Mouse (Mus musculus) CH12.LX (cell line): ENCODE data around the gene Fam133b. TPM values are rescaled to one million over a fixed set of nuclear protein-coding genes. Genes with fewer than 3 reads are reported as not detected.

ENCODE experiments used
- DNase-seq: peaks from one replicate; pipeline ENCODE4 v3.0.0-alpha.2; 2013; ENCODE audit errors: extremely low read depth
- H3K27ac ChIP-seq: 2 replicates; pipeline ENCODE4 v1.5.1; 2012; ENCODE audit warnings: low read depth, mild to moderate bottlenecking, control low read depth, moderate library complexity; ENCODE audit not compliant: insufficient read depth
- H3K27me3 ChIP-seq: replicated peaks from 2 replicates; pipeline ENCODE3; 2012; ENCODE audit warnings: inconsistent platforms
- H3K36me3 ChIP-seq, 2 experiments: replicated peaks in 1 of 2; 2 replicates each; pipeline versions ENCODE3 to v1.6.1; 2012; ENCODE audit warnings: inconsistent platforms in 1 of 2, low read length in 1 of 2, mild to moderate bottlenecking in 1 of 2, mixed read lengths in 1 of 2, moderate library complexity in 1 of 2; ENCODE audit not compliant: control insufficient read depth in 1 of 2, insufficient read depth in 1 of 2
- H3K4me1 ChIP-seq, 2 experiments: 2 replicates each; pipeline ENCODE4 v1.6.1; 2012; ENCODE audit warnings: inconsistent platforms in 1 of 2, moderate library complexity in 1 of 2; ENCODE audit not compliant: insufficient read depth in 2 of 2, control insufficient read depth in 1 of 2
- H3K4me2 ChIP-seq: 2 replicates; pipeline ENCODE4 v1.6.1; 2012; ENCODE audit warnings: low read depth, mild to moderate bottlenecking, control low read depth; ENCODE audit not compliant: poor library complexity, insufficient read depth, severe bottlenecking
- H3K4me3 ChIP-seq, 3 experiments: fragments of 150-350 bp in 1 of 3; sonication (generic) in 1 of 3; replicated peaks in 1 of 3; 2 replicates each; pipeline versions ENCODE3 to v1.5.1; 2011 to 2012; ENCODE audit warnings: low read depth in 2 of 3, low read length in 2 of 3, mild to moderate bottlenecking in 2 of 3, moderate library complexity in 2 of 3, control low read depth in 1 of 3, improper control_type of control experiment in 1 of 3, inconsistent platforms in 1 of 3, mixed read lengths in 1 of 3; ENCODE audit not compliant: poor library complexity in 1 of 3
- H3K79me2 ChIP-seq: replicated peaks from 2 replicates; pipeline ENCODE4 v1.6.1; 2012; ENCODE audit warnings: mild to moderate bottlenecking, moderate library complexity; ENCODE audit not compliant: control insufficient read depth, poor library complexity, insufficient read depth, severe bottlenecking; ENCODE audit errors: extremely low read depth
- H3K9ac ChIP-seq: 2 replicates; pipeline ENCODE4 v1.6.1; 2012; ENCODE audit warnings: low read depth, mild to moderate bottlenecking, control low read depth, moderate library complexity; ENCODE audit not compliant: insufficient read depth
- H3K9me3 ChIP-seq: replicated peaks from 2 replicates; pipeline ENCODE3; 2012; ENCODE audit warnings: low read length, inconsistent platforms, mixed read lengths
- BHLHE40 ChIP-seq: IDR thresholded peaks from 2 replicates; pipeline ENCODE4 v1.6.1; 2011; ENCODE audit warnings: mild to moderate bottlenecking, low read depth, low read length, improper control_type of control experiment
- E2F4 ChIP-seq: IDR thresholded peaks from 2 replicates; pipeline ENCODE4 v1.6.1; 2011; ENCODE audit warnings: low read depth, low read length, improper control_type of control experiment; ENCODE audit not compliant: insufficient replicate concordance
- ELF1 ChIP-seq: IDR thresholded peaks from 2 replicates; pipeline ENCODE4 v1.6.1; 2014; ENCODE audit warnings: low read depth, mild to moderate bottlenecking, inconsistent platforms, low read length, improper control_type of control experiment
- EP300 ChIP-seq: IDR thresholded peaks from 2 replicates; pipeline ENCODE4 v1.6.1; 2011; ENCODE audit warnings: low read length, improper control_type of control experiment
- ETS1 ChIP-seq: conservative IDR thresholded peaks from 2 replicates; pipeline ENCODE4 v1.6.1; 2012; ENCODE audit warnings: low read depth, mild to moderate bottlenecking, inconsistent platforms, low read length, improper control_type of control experiment, moderate library complexity
- JUN ChIP-seq: IDR thresholded peaks from 2 replicates; pipeline ENCODE4 v1.6.1; 2011; ENCODE audit warnings: low read depth, mild to moderate bottlenecking, low read length, improper control_type of control experiment, moderate library complexity; ENCODE audit not compliant: insufficient read depth
- JUND ChIP-seq: conservative IDR thresholded peaks from 2 replicates; pipeline ENCODE4 v1.6.1; 2011; ENCODE audit warnings: low read depth, low read length, improper control_type of control experiment
- MAFK ChIP-seq: IDR thresholded peaks from 2 replicates; pipeline ENCODE4 v1.6.1; 2011; ENCODE audit warnings: low read length, improper control_type of control experiment; ENCODE audit not compliant: insufficient replicate concordance
- MAZ ChIP-seq: IDR thresholded peaks from 2 replicates; pipeline ENCODE4 v1.6.1; 2012; ENCODE audit warnings: low read depth, mild to moderate bottlenecking, inconsistent platforms, low read length, improper control_type of control experiment, moderate library complexity
- MEF2A ChIP-seq: IDR thresholded peaks from 2 replicates; pipeline ENCODE4 v1.6.1; 2014; ENCODE audit warnings: low read depth, mild to moderate bottlenecking, inconsistent platforms, low read length, improper control_type of control experiment, borderline replicate concordance
- MYC ChIP-seq: IDR thresholded peaks from 2 replicates; pipeline ENCODE4 v1.6.1; 2011; ENCODE audit warnings: low read depth, mild to moderate bottlenecking, improper control_type of control experiment, low read length
- PAX5 ChIP-seq: IDR thresholded peaks from 2 replicates; pipeline ENCODE4 v1.6.1; 2012; ENCODE audit warnings: low read length, inconsistent platforms, mixed read lengths
- POLR2AphosphoS2 ChIP-seq: IDR thresholded peaks from 2 replicates; pipeline ENCODE4 v1.6.1; 2011; ENCODE audit warnings: low read depth, low read length, improper control_type of control experiment
- RAD21 ChIP-seq: IDR thresholded peaks from 2 replicates; pipeline ENCODE4 v1.6.1; 2011; ENCODE audit warnings: low read depth, mild to moderate bottlenecking, low read length, improper control_type of control experiment, moderate library complexity
- RCOR1 ChIP-seq: conservative IDR thresholded peaks from 2 replicates; pipeline ENCODE4 v1.6.1; 2012; ENCODE audit warnings: low read depth, mild to moderate bottlenecking, inconsistent platforms, low read length, improper control_type of control experiment
- SMC3 ChIP-seq: IDR thresholded peaks from 2 replicates; pipeline ENCODE4 v1.6.1; 2011; ENCODE audit warnings: low read depth, low read length, improper control_type of control experiment
- ZC3H11A ChIP-seq: IDR thresholded peaks from 2 replicates; pipeline ENCODE4 v1.6.1; 2012; ENCODE audit warnings: low read depth, mild to moderate bottlenecking, inconsistent platforms, low read length, improper control_type of control experiment
- ZKSCAN1 ChIP-seq: IDR thresholded peaks from 2 replicates; pipeline ENCODE4 v1.6.1; 2012; ENCODE audit warnings: low read depth, inconsistent platforms, low read length, improper control_type of control experiment, borderline replicate concordance
- ZMIZ1 ChIP-seq: IDR thresholded peaks from 2 replicates; pipeline ENCODE4 v1.6.1; 2012; ENCODE audit warnings: low read depth, mild to moderate bottlenecking, inconsistent platforms, low read length, improper control_type of control experiment
- ZNF384 ChIP-seq: IDR thresholded peaks from 2 replicates; pipeline ENCODE4 v1.6.1; 2012; ENCODE audit warnings: low read depth, low read length, improper control_type of control experiment, inconsistent platforms
- dilution Hi-C: fragments of 300-500 bp; cut with MboI; formaldehyde crosslinking; loops from 2 replicates; pipeline ENCODE4 v1.14.3; 2020; ENCODE audit warnings: low sequenced_read_pairs; ENCODE audit not compliant: extremely low pct_unique_long_range_greater_than_20kb, extremely low pct_ligation_motif_present
- in situ Hi-C: fragments of 300-500 bp; cut with MboI; formaldehyde crosslinking; loops from 3 replicates; pipeline ENCODE4 v1.14.3; 2019; ENCODE audit warnings: low sequenced_read_pairs, low pct_ligation_motif_present, low pct_unique_long_range_greater_than_20kb, mixed read lengths
- polyA plus RNA-seq: library from polyadenylated mRNA; unstranded; fragments of >175 nt; gene quantifications from 2 replicates; pipeline ENCODE4 v1.2.1, GENCODE M21; 2012; ENCODE audit warnings: low read depth; ENCODE audit not compliant: insufficient read length
- total RNA-seq, 2 experiments: library from RNA; depleted of rRNA; stranded (reverse); fragments of 300-350 nt in 1 of 2; fragments of >200 nt in 1 of 2; gene quantifications; 2 replicates each; pipeline ENCODE4 v1.2.3; 2012 to 2014

The Fam133b gene
- total and polyA plus RNA-seq, 3 experiments = 23.2 to 66.1 (median 55.9) TPM

- in situ Hi-C loops (no loop called here), dilution Hi-C loops (no loop called here)
- H3K9ac ChIP-seq = peak overlapping the region; percentile 24; the same call in 1 of the 2 replicates
- H3K27ac ChIP-seq = peak overlapping the region; percentile 54
- TF ChIP-seq ETS1 (peak; percentile 34; the same call in 1 of the 2 replicates), MAFK (no peak), E2F4 (no peak), ZNF384 (no peak), PAX5 (no peak), MAZ (no peak), ZC3H11A (no peak), MEF2A (peak; percentile 60), ZMIZ1 (no peak), BHLHE40 (peak; percentile 46; the same call in 1 of the 2 replicates), SMC3 (no peak)
- peak overlapping the region; percentile 93 for H3K4me2 ChIP-seq
- H3K27me3 ChIP-seq = no peaks in the 10 kb centered on the region
- no peak overlapping the region for H3K4me3 ChIP-seq
- H3K9me3 ChIP-seq = peaks cover 3% of the 10 kb centered on the region
- H3K4me1 ChIP-seq = peaks cover 29 to 93% of the 10 kb centered on the region in 2 experiments
- H3K36me3 ChIP-seq = peaks cover 5 to 25% of the 10 kb centered on the region in 2 experiments
- peaks cover 69% of the 10 kb centered on the region for H3K79me2 ChIP-seq
- DNase-seq = no peak
These were observed 39.2 kb upstream of the Fam133b start for GRCm38 (mm10) chr5:3504453-3504852.

GRCm38 (mm10) chr5:3505553-3505952 lies 38.1 kb upstream of the Fam133b start:
- H3K27ac ChIP-seq = peak overlapping the region; percentile 54; the same call in 1 of the 2 replicates
- no peak overlapping the region for H3K4me3 ChIP-seq
- no peaks in the 10 kb centered on the region for H3K27me3 ChIP-seq
- H3K36me3 ChIP-seq = peaks cover 5 to 22% of the 10 kb centered on the region in 2 experiments
- peaks cover 65% of the 10 kb centered on the region for H3K79me2 ChIP-seq
- peaks cover 26 to 93% of the 10 kb centered on the region in 2 experiments for H3K4me1 ChIP-seq
- in situ Hi-C loops (no loop called here), dilution Hi-C loops (no loop called here)
- no peak overlapping the region for H3K4me2 ChIP-seq
- no peak for DNase-seq
- peaks cover 3% of the 10 kb centered on the region for H3K9me3 ChIP-seq
- no peak overlapping the region for H3K9ac ChIP-seq
- TF ChIP-seq ELF1 (peak; percentile 59; the same call in 1 of the 2 replicates), EP300 (peak; percentile 26; the same call in 1 of the 2 replicates), RAD21 (no peak), POLR2AphosphoS2 (no peak), ZKSCAN1 (no peak), RCOR1 (no peak), JUN (peak; percentile 18; the same call in 1 of the 2 replicates), MYC (peak; percentile 54; the same call in 1 of the 2 replicates), JUND (peak; percentile 56), ZNF384 (peak; percentile 66; the same call in 1 of the 2 replicates)
